Mouse (Mus musculus): ENCODE results near the gene Nanos1.

GRCm38 (mm10) chr19:60784712-60785111 is 28.9 kb downstream of the Nanos1 start:
- no peak for TF ChIP-seq POLR2A (IDR thresholded peaks at IDR 0.05; ENCODE audit: low read depth, low read length)
- TF ChIP-seq CTCF (IDR thresholded peaks at IDR 0.05; ENCODE audit: borderline replicate concordance, insufficient read depth, low read length): no peak
